Mouse (Mus musculus) lung, adult 18-20 months (tissue): Measurements from ENCODE around the gene Prap1.

Experiments
- DNase-seq, 2 experiments: peaks; one replicate each; pipeline ENCODE4 v3.0.0; 2022; ENCODE audit warnings: mixed read lengths in 2 of 2

Prap1 gene

GRCm38 (mm10) chr7:140137135-140138020 is 44.2 kb downstream of the Prap1 start, which contains the start of gene Mtg1:
Gene Mtg1, plus strand, starts transcription at chr7:140137564.
- DNase-seq, result peak; percentile 94 to 95

GRCm38 (mm10) chr7:140138021-140138310 is 44.8 kb downstream of the Prap1 start:
- DNase-seq, result no peak

- peak; percentile 69 to 83 for DNase-seq
Measured at GRCm38 (mm10) chr7:140141350-140141749, 48.2 kb downstream of the Prap1 start.

GRCm38 (mm10) chr7:140144550-140144949 is 51.4 kb downstream of the Prap1 start:
- no peak for DNase-seq
